Mouse (Mus musculus) kidney, postnatal 36 days (tissue): ENCODE results near the gene Grcc10.

Source experiments
- DNase-seq, 2 experiments: peaks; one replicate each; pipeline ENCODE4 v3.0.0; 2021 to 2022; ENCODE audit warnings: mixed read lengths in 2 of 2

Gene Grcc10

DNA sequence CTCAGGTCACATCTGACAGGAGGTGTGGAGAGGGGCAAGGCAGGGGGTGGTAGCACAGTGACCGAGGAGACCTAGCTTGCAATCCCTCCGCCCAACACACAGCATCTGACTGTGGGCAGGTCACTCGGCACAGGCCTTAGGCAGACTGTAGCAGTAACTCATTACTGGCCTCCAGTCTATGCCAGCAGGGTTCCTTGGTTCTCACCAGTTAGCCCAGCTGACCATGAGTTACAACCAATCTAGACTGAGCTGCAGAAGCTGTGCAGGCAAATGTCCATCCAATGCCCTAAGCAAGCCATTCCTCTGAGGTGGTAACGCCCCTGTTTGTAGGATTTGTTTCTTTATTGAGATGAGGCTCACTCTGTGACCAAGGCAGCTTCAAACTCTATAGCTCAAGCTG lies 41.8 kb downstream of the Grcc10 start:
- no peak for DNase-seq

DNA sequence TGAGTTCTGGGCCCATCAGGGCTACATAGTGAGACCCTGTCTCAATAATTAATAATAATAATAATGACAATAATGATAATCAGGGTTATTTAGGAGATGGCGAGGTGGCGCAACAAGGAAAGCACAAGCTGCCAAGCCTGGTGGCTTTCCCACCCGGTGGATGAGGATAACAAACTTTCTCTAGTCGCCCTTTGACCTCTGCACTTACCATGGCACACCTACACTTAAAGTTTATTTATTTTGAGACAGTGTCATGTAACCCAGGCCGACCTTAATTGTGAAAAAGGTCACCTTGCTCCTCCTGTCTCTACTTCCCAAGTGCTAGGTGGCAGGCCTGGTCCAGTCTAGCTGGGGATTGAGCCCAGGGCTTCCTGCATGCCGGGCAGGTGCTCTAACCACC lies 42.4 kb downstream of the Grcc10 start:
- DNase-seq, result no peak

DNA sequence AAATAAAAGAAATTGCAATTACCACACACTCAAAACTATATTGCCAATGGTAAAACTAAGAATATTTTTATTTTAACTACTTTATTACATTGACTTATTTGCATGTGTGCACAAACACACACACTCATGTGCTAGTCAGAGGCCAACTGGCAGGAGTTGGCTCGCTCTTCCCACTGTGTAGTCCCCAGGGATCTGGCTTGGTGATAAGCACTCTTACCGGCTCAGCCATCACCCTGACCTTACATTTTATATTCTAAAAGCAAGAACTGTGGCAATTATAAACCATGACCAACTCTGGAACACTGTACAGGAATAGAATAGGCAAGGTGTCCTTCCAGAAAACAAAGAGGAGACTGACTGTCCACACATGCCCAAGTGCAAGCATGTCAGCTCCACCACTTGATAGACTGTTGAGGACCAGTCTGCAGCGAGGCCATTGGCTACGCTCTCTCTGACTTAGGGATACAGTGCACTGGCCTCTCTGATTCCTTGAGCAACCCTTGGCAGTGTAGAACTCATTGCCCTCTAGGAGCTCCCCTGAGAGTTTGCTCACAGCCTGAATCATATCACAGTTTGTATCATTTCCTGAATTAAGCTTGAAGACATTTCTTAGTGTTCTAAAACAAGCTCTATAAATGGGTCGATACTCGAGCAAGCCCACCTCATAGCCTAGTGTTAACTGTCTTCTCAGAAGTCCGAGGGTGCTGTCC lies 44.6 kb downstream of the Grcc10 start:
- DNase-seq, result no peak

DNA sequence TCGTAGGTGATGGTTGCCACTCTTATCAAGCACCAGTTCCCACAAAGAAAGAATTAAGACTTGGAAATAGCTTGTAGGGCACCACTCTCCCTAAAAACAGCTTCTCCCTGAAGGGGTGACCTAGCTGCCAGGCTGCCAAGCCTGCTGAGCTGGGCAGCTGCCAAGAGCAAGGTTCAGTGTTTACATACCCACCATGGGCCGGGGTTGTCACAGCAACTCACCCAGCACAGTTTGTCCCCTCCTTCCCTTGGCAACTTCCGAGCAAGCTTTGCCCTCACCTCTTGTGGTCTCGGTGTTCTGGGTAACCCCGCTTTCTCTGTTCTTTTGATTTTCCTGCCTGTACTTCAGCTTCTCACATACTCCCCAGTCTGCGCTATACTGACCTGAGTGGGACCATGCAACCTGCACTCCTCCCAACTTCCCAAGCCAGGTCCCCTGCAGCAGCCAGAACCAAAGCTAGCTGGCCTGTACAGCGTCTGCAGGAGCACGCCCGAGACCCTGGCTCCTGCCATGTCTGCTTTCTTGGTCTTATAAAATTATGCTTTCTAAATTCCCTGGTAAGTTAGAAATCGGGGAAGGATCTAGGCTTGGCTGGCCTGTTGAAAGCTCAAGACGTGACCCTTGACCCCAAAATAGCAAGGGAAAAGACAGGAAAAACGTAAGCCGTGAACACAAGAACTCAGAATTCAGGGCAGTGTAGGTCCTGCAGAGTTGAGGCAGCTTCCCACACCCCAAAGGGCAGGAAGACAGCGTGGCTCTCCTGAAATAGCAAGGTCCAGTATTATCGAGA lies 46.8 kb downstream of the Grcc10 start:
- peak; percentile 95 to 96 for DNase-seq

DNA sequence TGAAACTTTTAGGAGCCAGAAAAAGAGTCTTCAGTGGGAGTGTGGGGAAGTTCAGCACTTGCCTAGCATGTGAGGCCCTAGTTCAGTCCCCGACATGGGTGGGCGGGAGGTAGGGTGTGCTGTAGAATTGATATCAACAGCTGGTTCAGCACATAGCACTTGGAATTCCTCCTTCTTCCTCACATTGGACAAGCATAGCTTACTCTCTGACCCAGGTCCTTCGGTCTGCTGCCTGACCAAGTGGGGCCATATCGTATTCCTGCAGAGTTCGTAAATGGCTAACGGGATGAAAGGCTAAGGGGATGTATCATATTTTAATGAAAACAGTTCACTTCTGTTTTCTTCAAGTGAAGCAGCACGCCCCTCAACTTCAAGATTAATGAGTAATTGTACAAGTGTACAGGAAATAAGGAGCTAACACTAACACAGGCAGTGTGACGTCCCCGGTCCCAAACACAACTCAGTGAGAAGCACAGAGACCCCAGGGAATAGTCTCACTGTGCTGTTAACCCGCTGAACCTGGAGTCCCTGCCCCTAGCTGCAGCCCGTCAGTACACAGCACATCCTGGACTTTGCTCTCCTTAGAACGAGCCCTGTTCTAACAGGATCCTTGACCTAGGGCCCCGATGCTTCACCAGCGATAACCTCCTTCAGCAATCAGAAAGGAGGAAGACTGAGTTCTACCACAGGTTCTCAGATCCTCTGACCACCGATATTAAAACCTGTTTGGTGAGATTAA lies 47.8 kb downstream of the Grcc10 start:
- peak; percentile 57 to 71 for DNase-seq

DNA sequence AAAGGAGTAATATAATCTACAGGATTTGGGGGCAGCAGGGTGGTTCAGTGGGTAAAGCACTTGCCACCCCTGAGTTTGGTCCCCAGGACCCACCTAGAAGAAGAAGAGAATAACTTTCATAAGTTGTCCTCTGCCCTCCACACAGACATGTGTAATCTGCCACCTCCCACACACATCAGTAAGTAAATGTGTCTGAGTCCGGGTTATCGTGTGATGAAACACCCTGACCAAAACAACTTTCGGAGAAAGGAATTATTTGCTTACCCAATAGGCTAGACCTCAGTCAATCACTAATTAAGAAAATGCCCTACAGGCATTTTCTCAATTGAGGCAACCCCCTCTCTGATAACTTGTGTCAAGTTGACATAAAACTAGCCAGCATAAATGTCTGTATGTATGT lies 50.7 kb downstream of the Grcc10 start:
- no peak for DNase-seq
